Mouse (Mus musculus) left cerebral cortex, adult 11 months (tissue): ENCODE measurements at regions not wholly inside any gene's neighbourhood (a gene's known extent, or its start where the extent isn't known, plus 50 kb on each side); places are given as distances from the start of the nearest gene placed in this dataset.
A peak's percentile ranks its signal among the peaks of the same experiment; 100 is the strongest.
"Not testable (repeated sequence)": the region's sequence is repeated elsewhere in the genome, so short reads cannot be mapped to it uniquely, and the experiment has no call there.

Experiments used
- DNase-seq: peaks from one replicate; pipeline ENCODE4 v3.0.0; 2022; ENCODE audit warnings: low spot score

GRCm38 (mm10) chr9:12611994-12612393 lies 633.6 kb downstream of the Jrkl start:
- not testable (repeated sequence) for DNase-seq

- peak; percentile 4 for DNase-seq
Measured at GRCm38 (mm10) chr9:12598113-12598650, 647.4 kb downstream of the Jrkl start.

GRCm38 (mm10) chr9:12587289-12588057 lies 658.2 kb downstream of the Jrkl start:
- no peak for DNase-seq
